Mouse (Mus musculus): ENCODE measurements around the gene 1700057G04Rik. TPM values are rescaled to one million over a fixed set of nuclear protein-coding genes. Genes with fewer than 3 reads are reported as not detected.
"Not testable (repeated sequence)": the region's sequence is repeated elsewhere in the genome, so short reads cannot be mapped to it uniquely, and the experiment has no call there.

1700057G04Rik gene
- polyA plus RNA-seq, 1 experiment from 2014 or later, result not detected

GRCm38 (mm10) chr9:92292922-92293321 is 16.3 kb upstream of the 1700057G04Rik start:
- Histone ChIP-seq H3K9ac (ENCODE audit: low read depth, low read length) (no peak overlapping the region), H3K4me1 (replicated peaks; ENCODE audit: control insufficient read depth, insufficient read depth, low read length) (0 out of 2 replicates have a peak, but pooled peaks cover 2% of the 10 kb centered on the region), H3K9me3 (ENCODE audit: control insufficient read depth, low read length) (no peaks in the 10 kb centered on the region), H3K4me3 (ENCODE audit: low read depth, low read length) (no peak overlapping the region), H3K27me3 (replicated peaks; ENCODE audit: control insufficient read depth, insufficient read depth, low read length) (no peaks in the 10 kb centered on the region), H3K36me3 (ENCODE audit: control insufficient read depth, insufficient read depth, low read length) (no peaks in the 10 kb centered on the region), H3K27ac (ENCODE audit: low read depth, low read length) (no peak overlapping the region), H3K4me2 (no peak overlapping the region)
- 67% methylated on average over 3 of the region's 3 CpGs for WGBS
- ATAC-seq (replicated peaks; ENCODE audit: low FRiP score), result no peak
- no peak for DNase-seq (ENCODE audit: low spot score)

- Histone ChIP-seq H3K36me3 (ENCODE audit: control insufficient read depth, insufficient read depth, low read length) (no peaks in the 10 kb centered on the region), H3K4me1 (replicated peaks; ENCODE audit: control insufficient read depth, insufficient read depth, low read length) (0 out of 2 replicates have a peak, but pooled peaks cover 2% of the 10 kb centered on the region), H3K9me3 (ENCODE audit: control insufficient read depth, low read length) (no peaks in the 10 kb centered on the region), H3K4me3 (ENCODE audit: low read depth, low read length) (no peak overlapping the region), H3K4me2 (no peak overlapping the region), H3K27me3 (replicated peaks; ENCODE audit: control insufficient read depth, insufficient read depth, low read length) (no peaks in the 10 kb centered on the region), H3K9ac (ENCODE audit: low read depth, low read length) (no peak overlapping the region), H3K27ac (ENCODE audit: low read depth, low read length) (no peak overlapping the region)
- 88% methylated on average over 2 of the region's 2 CpGs for WGBS
- ATAC-seq (replicated peaks; ENCODE audit: low FRiP score) (no peak), DNase-seq (ENCODE audit: low spot score) (no peak)
Observed at GRCm38 (mm10) chr9:92293560-92294548, 15.3 kb upstream of the 1700057G04Rik start.

GRCm38 (mm10) chr9:92298288-92298687 is 10.9 kb upstream of the 1700057G04Rik start:
- no peak overlapping the region for H3K4me2 ChIP-seq
- no peak for ATAC-seq (replicated peaks; ENCODE audit: low FRiP score)
- H3K4me1 ChIP-seq (replicated peaks; ENCODE audit: control insufficient read depth, insufficient read depth, low read length), result no peaks in the 10 kb centered on the region
- no peak overlapping the region for H3K9ac ChIP-seq (ENCODE audit: low read depth, low read length)
- WGBS, result 64% methylated on average over 1 of the region's 1 CpGs
- no peak overlapping the region for H3K27ac ChIP-seq (ENCODE audit: low read depth, low read length)
- H3K27me3 ChIP-seq (replicated peaks; ENCODE audit: control insufficient read depth, insufficient read depth, low read length), result no peaks in the 10 kb centered on the region
- no peak for DNase-seq (ENCODE audit: low spot score)
- no peak overlapping the region for H3K4me3 ChIP-seq (ENCODE audit: low read depth, low read length)
- H3K36me3 ChIP-seq (ENCODE audit: control insufficient read depth, insufficient read depth, low read length), result no peaks in the 10 kb centered on the region
- H3K9me3 ChIP-seq (ENCODE audit: control insufficient read depth, low read length), result no peaks in the 10 kb centered on the region

GRCm38 (mm10) chr9:92301213-92301612 is 8.0 kb upstream of the 1700057G04Rik start:
- H3K4me3 ChIP-seq (ENCODE audit: low read depth, low read length), result no peak overlapping the region
- no peaks in the 10 kb centered on the region for H3K36me3 ChIP-seq (ENCODE audit: control insufficient read depth, insufficient read depth, low read length)
- H3K27ac ChIP-seq (ENCODE audit: low read depth, low read length), result no peak overlapping the region
- no peaks in the 10 kb centered on the region for H3K27me3 ChIP-seq (replicated peaks; ENCODE audit: control insufficient read depth, insufficient read depth, low read length)
- H3K4me2 ChIP-seq, result no peak overlapping the region
- DNase-seq (ENCODE audit: low spot score), result no peak
- no peak overlapping the region for H3K9ac ChIP-seq (ENCODE audit: low read depth, low read length)
- no peak for ATAC-seq (replicated peaks; ENCODE audit: low FRiP score)
- H3K4me1 ChIP-seq (replicated peaks; ENCODE audit: control insufficient read depth, insufficient read depth, low read length), result no peaks in the 10 kb centered on the region
- whole genome bisulfite sequencing, result 43% methylated on average over 3 of the region's 3 CpGs
- H3K9me3 ChIP-seq (ENCODE audit: control insufficient read depth, low read length), result no peaks in the 10 kb centered on the region

GRCm38 (mm10) chr9:92305075-92305474 is 4.1 kb upstream of the 1700057G04Rik start:
- no peaks in the 10 kb centered on the region for H3K9me3 ChIP-seq (ENCODE audit: control insufficient read depth, low read length)
- no peak overlapping the region for H3K4me3 ChIP-seq (ENCODE audit: low read depth, low read length)
- no peak for DNase-seq (ENCODE audit: low spot score)
- 80% methylated on average over 8 of the region's 8 CpGs for WGBS
- H3K4me1 ChIP-seq (replicated peaks; ENCODE audit: control insufficient read depth, insufficient read depth, low read length), result no peaks in the 10 kb centered on the region
- H3K36me3 ChIP-seq (ENCODE audit: control insufficient read depth, insufficient read depth, low read length), result no peaks in the 10 kb centered on the region
- no peak for ATAC-seq (replicated peaks; ENCODE audit: low FRiP score)
- H3K9ac ChIP-seq (ENCODE audit: low read depth, low read length), result no peak overlapping the region
- H3K4me2 ChIP-seq, result no peak overlapping the region
- H3K27me3 ChIP-seq (replicated peaks; ENCODE audit: control insufficient read depth, insufficient read depth, low read length), result no peaks in the 10 kb centered on the region
- no peak overlapping the region for H3K27ac ChIP-seq (ENCODE audit: low read depth, low read length)

GRCm38 (mm10) chr9:92305620-92306220 is 3.5 kb upstream of the 1700057G04Rik start:
- no peaks in the 10 kb centered on the region for H3K27me3 ChIP-seq (replicated peaks; ENCODE audit: control insufficient read depth, insufficient read depth, low read length)
- ATAC-seq (replicated peaks; ENCODE audit: low FRiP score) (no peak), DNase-seq (ENCODE audit: low spot score) (no peak)
- H3K36me3 ChIP-seq (ENCODE audit: control insufficient read depth, insufficient read depth, low read length), result no peaks in the 10 kb centered on the region
- WGBS, result 86% methylated on average over 8 of the region's 8 CpGs
- no peaks in the 10 kb centered on the region for H3K4me1 ChIP-seq (replicated peaks; ENCODE audit: control insufficient read depth, insufficient read depth, low read length)
- H3K4me3 ChIP-seq (ENCODE audit: low read depth, low read length), result no peak overlapping the region
- H3K4me2 ChIP-seq, result no peak overlapping the region
- no peaks in the 10 kb centered on the region for H3K9me3 ChIP-seq (ENCODE audit: control insufficient read depth, low read length)
- H3K9ac ChIP-seq (ENCODE audit: low read depth, low read length), result no peak overlapping the region
- no peak overlapping the region for H3K27ac ChIP-seq (ENCODE audit: low read depth, low read length)

- Histone ChIP-seq H3K27me3 (replicated peaks; ENCODE audit: control insufficient read depth, insufficient read depth, low read length) (no peaks in the 10 kb centered on the region), H3K9me3 (ENCODE audit: control insufficient read depth, low read length) (no peaks in the 10 kb centered on the region), H3K9ac (ENCODE audit: low read depth, low read length) (no peak overlapping the region), H3K4me1 (replicated peaks; ENCODE audit: control insufficient read depth, insufficient read depth, low read length) (no peaks in the 10 kb centered on the region), H3K27ac (ENCODE audit: low read depth, low read length) (no peak overlapping the region), H3K36me3 (ENCODE audit: control insufficient read depth, insufficient read depth, low read length) (no peaks in the 10 kb centered on the region), H3K4me3 (ENCODE audit: low read depth, low read length) (no peak overlapping the region), H3K4me2 (no peak overlapping the region)
- WGBS, result 81% methylated on average over 3 of the region's 3 CpGs
- no peak for DNase-seq (ENCODE audit: low spot score)
- ATAC-seq (replicated peaks; ENCODE audit: low FRiP score), result no peak
Observed at GRCm38 (mm10) chr9:92316791-92317190, 7.6 kb downstream of the 1700057G04Rik start.

GRCm38 (mm10) chr9:92325936-92326335 is 16.8 kb downstream of the 1700057G04Rik start:
- H3K27ac ChIP-seq (ENCODE audit: low read depth, low read length); H3K4me3 ChIP-seq (ENCODE audit: low read depth, low read length); H3K4me1 ChIP-seq (replicated peaks; ENCODE audit: control insufficient read depth, insufficient read depth, low read length); ATAC-seq (replicated peaks; ENCODE audit: low FRiP score); H3K36me3 ChIP-seq (ENCODE audit: control insufficient read depth, insufficient read depth, low read length); H3K4me2 ChIP-seq; DNase-seq (ENCODE audit: low spot score); H3K9ac ChIP-seq (ENCODE audit: low read depth, low read length); H3K9me3 ChIP-seq (ENCODE audit: control insufficient read depth, low read length); H3K27me3 ChIP-seq (replicated peaks; ENCODE audit: control insufficient read depth, insufficient read depth, low read length): not testable (repeated sequence)
- 67% methylated on average over 9 of the region's 9 CpGs for whole genome bisulfite sequencing

Data from liver, embryonic 11.5 days (tissue).